Mouse (Mus musculus): ENCODE measurements around the gene Armc6.

Gene Armc6
- long read RNA-seq, experiment 1, transcript Armc6-201 (8 exons, 2,263 nt) = major isoform, 5 of 5 reads
- long read RNA-seq, experiment 1, partial matches to known transcripts = 0 of 5 reads
- long read RNA-seq, experiment 1, other reads (novel, unspliced or antisense) = 0 of 5 reads
- long read RNA-seq, experiment 2, partial matches to known transcripts = 0 of 4 reads
- long read RNA-seq, experiment 2, other reads (novel, unspliced or antisense) = 0 of 4 reads

DNA sequence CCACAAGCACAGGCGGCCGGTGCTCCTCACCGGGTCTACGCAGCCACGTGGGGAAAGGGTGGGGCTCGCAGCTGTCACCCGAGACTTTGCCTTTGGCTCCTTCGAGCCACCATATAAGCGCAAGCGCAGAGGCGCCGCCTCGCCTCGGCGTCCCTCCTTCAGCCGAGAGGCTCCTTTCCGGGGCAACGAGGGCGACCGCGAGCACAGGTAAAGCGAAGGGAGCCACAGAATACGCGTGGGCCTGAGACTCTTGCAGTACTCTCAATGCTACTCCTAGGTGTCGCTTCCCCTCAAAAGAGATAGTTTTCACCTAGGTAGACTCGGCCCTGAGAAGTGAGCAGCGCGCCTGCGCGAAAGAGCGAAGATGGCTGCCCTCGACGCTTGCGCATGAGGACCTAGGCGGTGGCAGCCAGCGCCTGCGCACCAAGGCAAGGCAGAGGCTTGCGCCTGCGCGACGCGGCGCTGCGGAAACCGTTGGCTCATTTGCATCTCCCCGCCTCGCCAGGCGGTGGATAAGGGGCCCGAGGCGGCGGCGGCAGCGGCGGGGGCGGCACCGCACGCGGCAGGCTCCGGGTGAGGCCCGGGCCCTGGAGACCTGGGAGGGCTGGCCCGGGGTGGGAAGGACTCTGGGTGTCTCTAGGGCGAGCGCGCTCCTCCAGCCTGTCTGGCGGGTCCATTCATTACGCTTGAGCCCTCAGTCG is at the start of gene Armc6, which contains the start of gene Sugp2:
Gene Armc6, minus strand, starts transcription at position 387 of the 701 bp plus-strand sequence.
Gene Sugp2, plus strand, starts transcription at position 147 of the 701 bp plus-strand sequence.
- intact Hi-C loops (cut with DNase I) = loop anchor here (5.0 kb wide), 1 partner anchor 68 kb away; the partner anchor contains the start of genes Cope and Ddx49

DNA sequence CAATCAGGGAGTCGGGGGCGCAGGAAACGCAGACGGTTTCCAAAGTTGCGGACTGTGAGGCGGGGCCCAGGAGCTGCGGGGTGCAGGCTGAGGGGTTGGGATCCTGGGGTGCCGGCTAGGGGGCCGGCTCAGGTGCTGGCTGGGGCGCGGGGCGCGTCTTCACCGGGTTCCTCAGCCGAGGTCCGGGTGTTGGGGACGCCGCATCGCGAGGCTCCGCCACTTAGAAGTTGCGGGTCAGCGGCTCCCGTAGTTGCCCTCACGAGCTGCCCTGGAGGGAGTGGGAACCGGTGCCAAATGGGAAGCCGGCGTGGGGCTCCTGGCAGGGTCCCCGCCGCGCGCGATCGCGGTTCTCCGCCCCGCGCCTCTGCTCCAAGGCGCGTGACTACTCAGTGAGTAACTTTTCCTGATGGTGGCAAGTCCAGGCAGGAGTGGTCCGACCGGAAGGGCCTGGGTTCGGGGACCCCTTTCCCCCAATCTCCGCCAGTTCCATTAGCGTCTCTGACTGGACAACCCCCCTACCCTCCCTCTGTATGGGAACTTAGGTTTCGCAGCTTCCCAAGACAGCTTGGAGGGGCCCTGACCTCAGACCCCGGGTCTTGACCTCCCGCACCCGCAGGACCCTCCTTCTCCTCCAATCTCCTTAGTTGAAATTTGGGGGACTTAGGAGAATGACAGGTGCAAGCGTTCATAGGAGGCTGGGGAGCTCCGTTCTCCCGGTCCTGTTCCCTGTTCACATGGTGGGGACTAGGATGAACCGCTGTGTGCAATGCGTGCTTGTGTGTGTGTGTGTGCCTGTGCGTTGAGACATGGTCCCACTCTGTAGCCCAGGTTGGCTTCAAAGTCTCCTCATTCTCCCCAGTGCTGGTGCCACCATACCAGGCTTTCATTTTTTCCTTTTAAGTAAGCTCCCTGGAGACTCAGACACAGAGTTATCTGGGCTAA is 49.1 kb upstream of the Armc6 start:
- intact Hi-C loops (cut with DNase I) = no loop called here

DNA sequence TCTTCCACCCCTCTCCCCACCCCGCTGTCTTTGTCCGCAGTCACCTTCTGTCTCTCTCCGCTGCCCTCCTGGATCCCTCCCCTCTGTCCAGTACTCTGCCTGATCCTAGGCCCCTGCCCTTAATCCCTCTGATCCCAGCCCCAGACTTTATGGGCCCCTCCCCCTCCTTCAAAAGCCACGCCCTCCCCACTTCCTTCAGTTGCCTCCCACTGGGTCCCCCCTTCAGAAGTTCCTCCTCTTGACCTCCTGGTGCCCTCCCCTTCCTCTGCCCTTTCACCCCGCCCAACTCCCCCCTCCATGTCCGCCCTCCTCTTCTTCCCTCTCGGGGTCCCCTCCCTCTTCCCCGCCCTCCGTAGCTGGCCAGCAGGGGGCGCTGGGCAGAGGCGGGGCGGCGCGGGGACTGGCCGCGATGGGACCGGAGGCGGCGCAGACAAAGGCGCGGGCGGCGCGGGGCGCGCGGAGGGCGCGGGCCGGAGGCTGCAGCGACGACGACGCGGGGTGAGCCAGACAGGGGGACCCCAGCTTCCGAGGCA is 48.4 kb upstream of the Armc6 start, which contains the start of gene Homer3:
Gene Homer3, plus strand, starts transcription at position 225 of the 533 bp plus-strand sequence.
- intact Hi-C loops (cut with DNase I) = no loop called here

DNA sequence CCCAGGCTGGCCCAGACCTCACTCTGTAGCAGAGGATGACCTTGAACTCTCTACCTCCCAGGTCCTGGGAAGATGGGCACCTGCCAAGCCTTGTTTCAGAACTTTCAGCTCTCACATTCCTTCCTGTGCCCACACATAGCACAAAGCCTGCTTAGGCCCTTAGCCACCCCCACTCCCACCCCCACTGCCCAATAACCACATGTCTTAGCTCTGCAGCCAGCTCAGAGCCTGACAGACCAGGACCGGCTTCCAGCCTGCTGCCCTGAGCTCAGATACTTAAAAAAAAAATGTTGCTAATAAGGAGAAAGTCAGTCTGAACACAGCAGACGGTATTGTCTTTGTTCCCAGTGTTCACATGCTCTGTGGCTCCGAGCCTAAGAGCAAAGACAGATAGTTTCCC is 46.7 kb upstream of the Armc6 start:
- intact Hi-C loops (cut with DNase I) = no loop called here

DNA sequence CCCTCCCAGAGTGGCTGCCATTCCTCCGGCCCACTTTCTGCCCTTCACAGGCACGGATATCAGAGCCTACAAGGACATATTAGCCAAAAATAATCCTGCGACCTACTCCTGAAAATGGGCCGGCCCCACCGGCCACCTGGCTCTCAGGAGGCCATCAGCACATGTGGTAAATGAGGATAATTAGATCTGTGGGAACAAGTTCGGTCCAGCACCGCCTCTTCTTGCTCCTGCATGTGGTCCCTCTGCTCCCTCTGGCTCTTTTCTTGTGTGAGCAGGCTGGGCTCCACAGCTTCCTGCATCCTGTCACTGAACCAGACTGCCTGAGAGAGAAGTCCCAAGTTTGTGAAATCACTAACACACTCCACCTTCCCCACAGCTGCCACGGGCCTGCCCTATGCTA is 45.0 kb upstream of the Armc6 start:
- intact Hi-C loops (cut with DNase I) = no loop called here

DNA sequence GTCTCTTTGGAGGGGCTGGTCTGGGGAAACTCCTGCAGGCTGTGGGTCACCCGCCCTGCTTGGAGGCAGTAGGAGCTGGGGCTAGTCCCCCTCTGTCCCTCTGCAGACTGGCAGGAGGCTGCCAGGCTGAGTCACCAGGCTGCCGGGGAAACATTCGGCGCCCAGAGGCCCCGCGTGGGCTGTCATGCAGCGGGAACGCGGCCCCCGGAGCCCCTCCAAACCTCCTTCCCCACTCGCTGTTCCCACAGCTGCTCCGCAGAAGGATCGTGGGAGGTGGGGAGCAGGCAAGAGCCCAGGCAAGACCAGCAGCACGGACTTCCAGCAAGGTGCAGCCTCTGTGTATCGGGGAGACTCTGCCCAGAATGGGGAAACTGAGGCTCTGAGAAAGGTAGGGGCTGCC is 43.9 kb upstream of the Armc6 start:
- intact Hi-C loops (cut with DNase I) = no loop called here

DNA sequence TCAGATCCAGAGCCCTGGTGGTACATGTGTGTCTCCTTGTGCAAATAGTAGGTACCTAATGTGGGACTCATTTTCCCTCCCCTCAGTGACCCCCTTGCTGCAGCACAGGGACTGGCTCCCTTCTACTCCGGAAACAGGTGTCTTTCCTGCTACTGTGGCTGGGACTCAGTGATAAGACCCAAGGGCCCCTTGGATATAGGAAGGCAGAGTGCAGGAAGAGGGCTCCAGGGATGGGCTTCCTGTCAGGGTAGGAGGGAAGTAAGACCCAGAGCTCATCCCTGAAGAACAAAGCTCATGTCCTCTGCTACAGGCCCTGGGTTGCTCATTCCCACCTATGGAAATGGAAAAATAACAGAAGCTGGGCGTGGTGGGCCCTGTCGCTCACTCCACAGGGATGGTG is 42.2 kb upstream of the Armc6 start:
- intact Hi-C loops (cut with DNase I) = no loop called here

DNA sequence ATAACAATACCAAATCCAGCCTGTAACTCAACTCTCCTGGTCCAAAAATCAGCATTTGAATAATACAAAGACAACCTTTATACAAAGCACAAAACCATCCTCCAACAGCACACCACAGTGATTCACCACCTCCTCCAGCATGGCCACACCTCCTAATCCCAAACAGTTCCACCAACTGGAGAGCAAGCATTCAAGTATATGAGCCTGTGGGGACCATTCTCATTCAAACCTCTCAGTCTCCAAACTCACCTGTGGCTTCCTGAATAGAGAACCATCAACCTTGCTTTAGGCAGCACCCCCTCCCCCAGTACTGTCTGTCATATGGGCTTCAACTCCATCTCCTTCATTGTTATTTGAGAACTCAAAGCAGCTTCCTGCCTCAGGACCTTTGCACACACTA is 40.1 kb upstream of the Armc6 start:
- intact Hi-C loops (cut with DNase I) = no loop called here

DNA sequence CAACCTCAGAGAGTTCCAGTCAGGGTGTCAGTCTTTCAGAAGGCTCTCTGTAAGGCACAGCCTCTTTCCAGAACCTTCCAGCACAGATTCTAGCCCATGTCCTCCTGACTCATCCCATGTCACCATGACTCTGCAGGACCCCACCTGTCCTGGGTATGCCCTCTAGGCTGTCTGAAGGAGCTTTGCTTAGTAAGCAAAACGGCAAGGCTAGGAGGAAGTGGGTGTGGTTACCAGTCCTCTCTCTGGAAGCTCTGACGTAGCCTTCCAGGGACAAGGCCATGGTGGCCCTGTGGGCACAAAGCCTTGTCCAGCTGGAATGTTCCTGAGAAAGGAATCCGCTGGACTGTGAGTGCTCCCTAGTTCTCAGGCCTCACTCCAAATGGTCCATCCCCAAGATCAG is 38.7 kb upstream of the Armc6 start:
- intact Hi-C loops (cut with DNase I) = no loop called here

DNA sequence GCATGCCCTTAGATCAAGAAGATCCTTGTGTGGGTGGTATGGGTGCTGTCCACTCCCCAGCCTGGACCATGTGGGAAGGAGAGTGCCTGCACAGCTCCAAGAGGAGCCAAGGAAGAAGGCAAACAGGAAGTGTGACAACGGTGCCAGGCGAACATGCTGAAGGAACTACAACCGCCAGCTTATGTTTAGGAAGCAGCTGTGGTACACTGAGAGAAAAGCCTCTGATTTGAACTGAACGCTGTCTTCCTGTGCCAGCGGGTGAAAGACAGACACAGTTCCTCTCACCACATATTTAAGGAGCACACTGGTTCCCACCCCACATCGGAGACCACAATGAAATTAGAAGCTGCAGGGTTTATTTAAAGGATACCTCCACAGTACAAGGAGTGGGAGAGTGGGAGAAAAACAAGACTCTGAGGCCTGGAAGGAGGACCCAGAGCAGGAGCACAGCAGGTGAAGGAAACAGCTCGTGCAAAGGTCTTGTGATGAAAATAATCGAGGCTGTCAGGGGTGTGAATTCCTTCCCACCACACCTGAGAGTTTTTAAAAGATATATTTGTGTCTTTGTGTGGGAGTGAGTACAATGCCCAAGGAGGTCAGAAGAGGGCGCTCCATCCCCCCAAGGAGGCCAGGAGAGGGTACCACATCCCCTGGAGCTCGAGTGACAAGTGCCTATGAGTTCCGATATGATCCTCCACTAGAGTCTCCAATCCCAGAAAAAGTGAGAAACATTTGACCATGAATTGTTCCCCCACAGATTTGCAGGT is 34.7 kb upstream of the Armc6 start:
- intact Hi-C loops (cut with DNase I) = no loop called here

DNA sequence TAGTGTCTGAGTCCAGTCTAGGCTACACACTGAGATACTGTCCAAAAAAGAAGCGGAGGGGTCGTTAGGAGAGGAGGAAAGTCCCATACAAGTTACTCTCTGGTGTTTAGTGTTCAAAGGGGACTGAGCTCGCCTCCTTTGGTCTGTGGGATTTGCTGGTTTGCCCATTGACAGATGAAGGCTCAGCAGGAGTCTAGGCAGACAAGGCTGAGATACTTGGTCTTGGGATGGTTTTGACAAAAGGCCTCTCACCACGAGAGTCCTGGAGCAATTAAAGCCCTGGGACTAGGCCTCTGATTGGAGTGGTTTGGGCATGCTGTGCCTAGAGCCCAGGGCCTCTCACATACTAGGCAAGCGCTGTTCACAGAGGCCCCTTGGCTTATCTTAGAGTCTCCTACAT is 34.0 kb upstream of the Armc6 start:
- intact Hi-C loops (cut with DNase I) = no loop called here

DNA sequence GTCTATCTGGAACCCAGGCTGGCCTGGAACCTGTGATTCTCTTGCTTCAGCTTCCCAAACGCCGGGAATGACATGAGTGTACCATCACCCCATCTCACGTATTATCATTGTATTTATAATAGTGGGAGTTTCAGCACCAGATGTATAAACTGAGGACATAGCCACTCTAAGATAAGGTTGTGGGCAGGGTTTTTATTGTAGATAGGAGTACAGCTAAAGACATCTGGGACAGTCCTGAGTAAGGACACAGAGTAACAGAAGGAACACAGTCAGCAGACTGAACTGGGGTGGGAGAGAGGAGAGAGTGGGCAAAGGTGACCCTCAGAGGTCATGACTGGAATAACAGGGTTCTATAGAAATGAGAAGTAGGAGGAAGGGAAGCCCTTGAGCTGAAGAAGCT is 33.4 kb upstream of the Armc6 start:
- intact Hi-C loops (cut with DNase I) = no loop called here

DNA sequence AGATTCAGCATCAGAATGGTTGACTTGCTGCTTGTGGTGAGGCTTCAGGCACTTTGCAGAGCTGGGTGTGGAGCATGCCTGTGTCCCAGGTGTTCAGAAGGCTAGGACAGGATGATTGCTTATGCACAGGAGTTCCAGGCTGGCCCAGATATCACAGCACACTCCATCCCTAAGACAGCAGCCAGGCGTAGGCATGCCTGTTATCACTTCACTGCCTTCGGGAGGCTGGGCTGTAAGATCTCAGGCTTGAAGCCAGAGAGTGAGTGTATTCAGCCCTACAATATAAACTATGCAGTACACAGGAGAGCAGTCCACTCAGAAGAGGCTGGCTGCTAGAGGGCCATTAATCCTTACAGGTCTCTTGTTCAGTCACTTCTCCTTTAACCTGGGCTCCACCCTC is 24.8 kb upstream of the Armc6 start:
- intact Hi-C loops (cut with DNase I) = no loop called here

DNA sequence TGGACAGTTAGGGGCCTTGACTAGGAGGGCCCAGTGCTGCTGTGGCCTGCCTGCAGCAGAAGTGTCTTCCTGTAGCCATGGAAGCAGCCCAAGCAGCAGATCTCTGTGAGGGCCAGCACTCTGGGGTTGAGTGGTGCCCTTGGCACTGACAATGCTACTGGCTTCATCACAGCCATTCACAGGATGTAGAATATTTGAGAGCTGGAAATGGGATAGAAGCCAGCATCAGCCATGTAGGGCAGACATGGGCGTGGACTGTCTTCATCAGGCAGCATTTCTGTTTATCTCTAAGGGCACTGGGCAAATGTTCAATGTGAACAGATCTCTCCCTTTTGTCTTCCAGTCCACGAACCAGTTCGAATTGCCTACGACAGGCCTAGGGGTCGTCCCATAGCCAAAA is 24.3 kb upstream of the Armc6 start:
- intact Hi-C loops (cut with DNase I) = no loop called here

DNA sequence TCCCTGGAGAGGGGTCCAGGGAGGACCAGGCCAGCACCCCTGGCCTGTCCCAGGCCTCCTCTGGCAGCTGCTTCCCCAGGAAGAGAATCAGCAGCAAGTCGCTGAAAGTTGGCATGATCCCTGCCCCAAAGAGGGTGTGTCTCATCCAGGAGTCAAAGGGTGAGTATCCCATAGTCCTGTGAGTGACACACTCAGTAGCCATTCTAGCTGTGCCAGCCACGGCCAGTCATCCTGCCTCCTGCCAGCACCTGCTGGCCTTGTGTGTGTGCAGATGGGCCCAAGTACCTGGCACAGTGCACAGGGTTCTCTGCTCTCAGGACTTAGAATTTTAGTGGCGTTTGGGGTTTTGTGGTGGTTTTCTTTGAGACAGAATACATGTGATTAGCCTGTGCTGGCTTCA is 23.2 kb upstream of the Armc6 start:
- intact Hi-C loops (cut with DNase I) = no loop called here

DNA sequence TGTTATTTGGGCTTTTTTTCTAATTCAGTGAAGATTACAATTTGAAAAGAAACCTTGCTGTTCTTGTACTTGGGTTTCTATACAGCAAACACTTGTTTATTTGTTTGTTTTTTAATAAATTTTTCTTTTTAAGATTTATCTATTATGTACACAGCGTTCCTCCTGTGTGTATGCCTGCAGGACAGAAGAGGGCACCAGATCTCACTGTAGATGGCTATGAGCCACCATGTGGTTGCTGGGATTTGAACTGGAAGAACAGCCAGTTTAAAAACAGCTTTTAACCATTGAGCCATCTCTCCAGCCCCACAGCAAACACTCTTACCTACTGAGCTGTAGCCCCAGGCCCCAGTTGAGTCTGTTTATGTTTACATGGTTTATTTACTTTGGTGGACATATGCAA is 20.4 kb upstream of the Armc6 start:
- intact Hi-C loops (cut with DNase I) = no loop called here

DNA sequence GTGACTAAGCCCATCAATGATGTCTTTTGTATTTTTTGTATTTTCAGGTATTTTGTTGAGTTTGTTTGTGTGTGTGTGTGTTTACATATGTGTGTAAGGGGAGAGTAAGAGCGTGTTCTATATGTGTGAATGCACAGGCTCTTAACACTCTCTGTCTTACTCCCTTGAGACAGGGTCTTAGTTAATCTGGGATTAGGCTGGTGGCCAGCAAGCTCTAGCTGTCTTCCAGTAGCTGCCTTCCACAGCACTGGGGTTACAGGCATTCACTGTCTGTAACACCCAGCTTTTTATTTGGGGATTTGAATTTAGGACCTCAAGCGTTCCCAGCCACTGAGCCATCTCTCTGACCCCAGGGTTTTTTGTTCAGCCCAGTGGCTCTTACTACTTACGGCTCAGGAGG is 13.6 kb upstream of the Armc6 start:
- intact Hi-C loops (cut with DNase I) = no loop called here

DNA sequence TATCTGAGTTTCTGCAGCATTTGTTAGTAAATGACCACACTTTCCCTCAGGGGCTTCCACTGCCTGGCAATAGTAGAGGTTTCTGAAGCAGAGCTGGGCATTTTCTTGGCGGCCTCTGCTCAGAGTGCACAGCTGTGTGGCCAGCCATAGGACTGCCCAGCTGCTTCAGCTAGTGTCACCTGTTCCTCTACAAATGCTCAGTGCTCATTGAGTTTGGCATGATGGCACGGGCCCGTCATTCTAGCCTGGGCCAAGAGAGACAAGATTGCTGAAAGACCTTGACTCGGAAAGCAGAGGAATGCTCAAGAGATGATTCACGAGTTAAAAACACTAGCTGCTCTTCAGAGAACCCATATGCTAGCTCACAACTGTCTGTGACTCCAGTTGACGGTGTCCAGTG is 12.4 kb upstream of the Armc6 start:
- intact Hi-C loops (cut with DNase I) = no loop called here

DNA sequence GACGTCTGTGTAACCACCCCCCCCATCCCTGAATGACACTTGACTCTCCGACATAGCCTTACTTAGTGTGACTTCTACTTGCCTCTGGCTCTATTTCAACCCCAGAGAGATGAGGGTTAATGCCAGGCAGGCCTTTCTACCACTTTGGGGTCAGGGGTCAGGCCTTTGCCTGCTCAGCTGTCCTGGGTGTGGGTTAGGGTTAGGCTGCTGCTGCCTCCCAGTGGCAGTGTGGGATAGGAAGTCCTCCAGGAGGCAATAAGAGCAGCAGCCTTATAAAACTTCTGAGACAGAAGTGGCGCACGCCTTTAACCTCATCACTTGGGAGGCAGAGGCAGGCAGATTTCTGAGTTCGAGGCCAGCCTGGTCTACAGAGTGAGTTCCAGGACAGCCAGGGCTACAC is 6.4 kb upstream of the Armc6 start:
- intact Hi-C loops (cut with DNase I) = no loop called here

DNA sequence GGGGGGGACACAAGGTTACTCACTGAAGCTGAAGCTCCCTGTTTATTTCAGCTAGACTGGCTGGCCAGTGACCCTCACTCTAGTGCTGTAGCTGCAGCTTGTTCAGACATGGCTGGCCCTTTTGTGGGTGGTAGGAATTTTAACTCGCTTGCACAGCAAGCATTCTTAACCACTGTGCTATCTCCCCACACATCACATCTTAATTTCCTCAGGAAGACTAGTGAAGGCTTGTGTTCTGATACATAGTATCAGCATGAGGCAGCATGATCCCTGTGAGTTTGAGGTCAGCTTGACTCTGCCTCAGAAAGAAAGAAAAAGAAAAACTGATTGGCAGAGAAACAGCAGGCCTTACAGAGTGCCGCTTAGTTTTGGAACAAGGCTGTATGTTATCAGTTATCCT is 3.6 kb upstream of the Armc6 start:
- intact Hi-C loops (cut with DNase I) = no loop called here

DNA sequence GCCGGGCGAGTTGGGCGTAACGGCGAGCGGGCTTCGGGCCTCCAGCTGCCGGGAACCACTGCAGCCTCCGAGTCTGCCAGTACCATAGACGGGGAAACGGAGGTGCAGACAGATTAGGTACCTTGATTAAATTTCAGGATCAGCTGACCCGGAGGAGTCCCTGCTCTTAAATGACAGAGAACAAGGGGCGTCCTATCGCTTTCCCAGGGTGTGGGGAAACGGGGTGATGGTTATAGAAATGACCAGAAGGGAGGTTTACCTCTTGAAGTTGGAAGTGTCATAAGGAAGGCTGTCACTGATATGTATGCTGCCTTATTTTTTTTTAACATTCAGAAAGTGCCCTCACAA is 489 bp upstream of the Armc6 start:
- intact Hi-C loops (cut with DNase I) = loop anchor here (5.0 kb wide), 1 partner anchor 68 kb away; the partner anchor contains the start of genes Cope and Ddx49

Data from adrenal gland (tissue).